Mouse (Mus musculus) forebrain, embryonic 11.5 days (tissue): Measurements from ENCODE around the gene Gm8237. TPM values are rescaled to one million over a fixed set of nuclear protein-coding genes. Genes with fewer than 3 reads are reported as not detected.
"Not testable (repeated sequence)": the region's sequence is repeated elsewhere in the genome, so short reads cannot be mapped to it uniquely, and the experiment has no call there.

ENCODE experiments used
- ATAC-seq: fragments of 200-750 bp; cut with Nextera tagmentation; replicated peaks from 2 replicates; pipeline ENCODE4 v1.8.0; 2017; ENCODE audit warnings: moderate TSS enrichment; ENCODE audit not compliant: low FRiP score
- DNase-seq: peaks from one replicate; pipeline ENCODE4 v3.0.0-alpha.2; 2017; ENCODE audit warnings: low spot score
- H3K27ac ChIP-seq: fragments of 300-500 bp; sonication (generic); 2 replicates; pipeline ENCODE4 v1.5.1; 2014; ENCODE audit warnings: low read depth, low read length
- H3K27me3 ChIP-seq: fragments of 300-500 bp; sonication (generic); 2 replicates; pipeline ENCODE4 v1.6.1; 2014; ENCODE audit warnings: mild to moderate bottlenecking, low read length, mixed read lengths; ENCODE audit not compliant: control insufficient read depth, insufficient read depth
- H3K36me3 ChIP-seq: fragments of 300-500 bp; sonication (generic); 2 replicates; pipeline ENCODE4 v1.6.1; 2014; ENCODE audit warnings: mild to moderate bottlenecking, low read length, moderate library complexity, mixed read lengths; ENCODE audit not compliant: control insufficient read depth, insufficient read depth
- H3K4me1 ChIP-seq: fragments of 300-500 bp; sonication (generic); replicated peaks from 2 replicates; pipeline ENCODE4 v1.6.1; 2014; ENCODE audit warnings: low read length, mixed read lengths; ENCODE audit not compliant: control insufficient read depth, insufficient read depth
- H3K4me2 ChIP-seq: fragments of 300-500 bp; sonication (generic); 2 replicates; pipeline ENCODE4 v1.6.1; 2014; ENCODE audit warnings: low read depth, mild to moderate bottlenecking, low read length, moderate library complexity, mixed read lengths; ENCODE audit not compliant: severe bottlenecking
- H3K4me3 ChIP-seq: fragments of 300-500 bp; sonication (generic); 2 replicates; pipeline ENCODE4 v1.5.1; 2014; ENCODE audit warnings: low read depth, low read length
- H3K9ac ChIP-seq: fragments of 300-500 bp; sonication (generic); 2 replicates; pipeline ENCODE4 v1.6.1; 2014; ENCODE audit warnings: low read length
- H3K9me3 ChIP-seq: fragments of 300-500 bp; sonication (generic); 2 replicates; pipeline ENCODE4 v1.6.1; 2016; ENCODE audit warnings: low read length, mixed read lengths; ENCODE audit not compliant: control insufficient read depth
- WGBS: fragments of 180-500 bp; shearing (Covaris S2); extraction: QIAGEN DNeasy Blood & Tissue Kit; methylation state at CpG from one replicate; pipeline ENCODE4 v1.1.7; 2014; 5-methylcytosine and 5-hydroxymethylcytosine counted together
- polyA plus RNA-seq: library from polyadenylated mRNA; unstranded; fragments of >200 nt; fragmentation: Nextera tagmentation; extraction: Ambion mirVana; gene quantifications from 2 replicates; pipeline ENCODE4 v1.2.1, GENCODE M21; 2014

The Gm8237 gene
- 0.47 TPM in 1 of 2 replicates, not detected in the other for polyA plus RNA-seq

GRCm38 (mm10) chr14:5880241-5880640, at the start of gene Gm8237:
Gm8237 (minus strand) TSS chr14:5880382.
- peak within 1 kb of the TSS; percentile 64 for H3K4me2 ChIP-seq
- H3K9me3 ChIP-seq, H3K27ac ChIP-seq, ATAC-seq, H3K27me3 ChIP-seq, H3K4me1 ChIP-seq, H3K36me3 ChIP-seq: not testable (repeated sequence)
- H3K9ac ChIP-seq: peak within 1 kb of the TSS; percentile 44; the same call in 1 of the 2 replicates
- peak; percentile 55 for DNase-seq
- 5% methylated on average over 11 of the region's 22 CpGs for WGBS
- peak within 1 kb of the TSS; percentile 32 for H3K4me3 ChIP-seq

- H3K4me3 ChIP-seq, H3K4me1 ChIP-seq, H3K36me3 ChIP-seq, H3K27ac ChIP-seq, DNase-seq, H3K4me2 ChIP-seq, H3K27me3 ChIP-seq, H3K9ac ChIP-seq, H3K9me3 ChIP-seq, ATAC-seq: not testable (repeated sequence)
- WGBS: 80% methylated on average over 7 of the region's 7 CpGs
Measured at GRCm38 (mm10) chr14:5923276-5923675, 43.1 kb upstream of the Gm8237 start.

- ATAC-seq, H3K9me3 ChIP-seq, H3K4me3 ChIP-seq, H3K9ac ChIP-seq, H3K27ac ChIP-seq, H3K36me3 ChIP-seq, H3K4me2 ChIP-seq, H3K27me3 ChIP-seq, DNase-seq, H3K4me1 ChIP-seq: not testable (repeated sequence)
- 77% methylated on average over 4 of the region's 4 CpGs for WGBS
Measured at GRCm38 (mm10) chr14:5918330-5918942, 38.3 kb upstream of the Gm8237 start.

GRCm38 (mm10) chr14:5913701-5914100, 33.5 kb upstream of the Gm8237 start:
- H3K4me3 ChIP-seq, H3K9ac ChIP-seq, H3K4me2 ChIP-seq, DNase-seq, H3K36me3 ChIP-seq, H3K9me3 ChIP-seq, H3K27ac ChIP-seq, H3K4me1 ChIP-seq, H3K27me3 ChIP-seq, ATAC-seq: not testable (repeated sequence)
- WGBS: 84% methylated on average over 2 of the region's 2 CpGs

GRCm38 (mm10) chr14:5879791-5880190, 391 bp downstream of the Gm8237 start:
- Histone ChIP-seq H3K4me3 (peak overlapping the region; percentile 32), H3K4me2 (peak overlapping the region; percentile 64)
- not testable (repeated sequence) for H3K36me3 ChIP-seq, H3K27me3 ChIP-seq, H3K9me3 ChIP-seq, ATAC-seq, H3K4me1 ChIP-seq, H3K27ac ChIP-seq, H3K9ac ChIP-seq
- WGBS: 0% methylated on average over 16 of the region's 28 CpGs
- DNase-seq: peak; percentile 56

- not testable (repeated sequence) for H3K4me2 ChIP-seq
Measured at GRCm38 (mm10) chr14:5879136-5879535, 1.0 kb downstream of the Gm8237 start.

GRCm38 (mm10) chr14:5855911-5856310, 24.3 kb downstream of the Gm8237 start:
- not testable (repeated sequence) for H3K9me3 ChIP-seq, H3K9ac ChIP-seq, H3K4me3 ChIP-seq, DNase-seq, ATAC-seq, H3K27ac ChIP-seq, H3K36me3 ChIP-seq, H3K4me1 ChIP-seq, H3K27me3 ChIP-seq, H3K4me2 ChIP-seq
- WGBS: 90% methylated on average over 3 of the region's 3 CpGs

More at GRCm38 (mm10) chr14:5879136-5879535, 1.0 kb downstream of the Gm8237 start:
- H3K4me3 ChIP-seq, H3K36me3 ChIP-seq, H3K27me3 ChIP-seq, H3K9me3 ChIP-seq, ATAC-seq, H3K9ac ChIP-seq, H3K27ac ChIP-seq, H3K4me1 ChIP-seq: not testable (repeated sequence)
- WGBS: 5% methylated on average over 5 of the region's 11 CpGs
- peak; percentile 79 for DNase-seq

- H3K9me3 ChIP-seq, H3K27me3 ChIP-seq, H3K4me3 ChIP-seq, H3K4me1 ChIP-seq, DNase-seq, ATAC-seq, H3K27ac ChIP-seq, H3K36me3 ChIP-seq, H3K9ac ChIP-seq, H3K4me2 ChIP-seq: not testable (repeated sequence)
- no CpG with 5 or more reads among the region's 3 CpGs for WGBS
Measured at GRCm38 (mm10) chr14:5830229-5830628, 50.0 kb downstream of the Gm8237 start, which contains the start of gene Gm3424. Gm3424 (minus strand) TSS chr14:5830329.
